Mouse (Mus musculus): Measurements from ENCODE around the gene Gpr19.

Gpr19 gene

DNA sequence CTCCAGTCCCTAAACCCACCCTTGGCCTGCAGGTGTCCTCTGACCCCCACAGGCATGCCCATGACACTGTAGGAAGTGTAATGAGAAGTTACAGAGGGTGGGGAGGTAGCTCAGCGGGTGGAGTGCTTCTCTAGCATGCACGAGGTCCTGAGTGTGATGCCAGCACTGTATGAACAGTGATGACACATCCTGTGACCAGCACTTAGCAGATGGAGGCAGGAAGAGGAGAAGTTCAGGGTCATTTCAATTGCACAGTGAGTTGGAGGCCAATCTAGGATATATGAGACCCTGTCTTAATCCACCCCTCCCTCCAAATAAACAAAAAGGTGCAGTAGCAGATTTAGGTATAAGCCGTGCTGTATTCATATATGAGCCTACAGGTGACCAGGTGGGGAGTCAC, 48.4 kb downstream of the Gpr19 start:
- no peak for DNase-seq (ENCODE audit: low read depth, low spot score)

GRCm38 (mm10) chr6:134849461-134849860, 48.9 kb downstream of the Gpr19 start:
- DNase-seq (ENCODE audit: low read depth, low spot score): no peak

DNA sequence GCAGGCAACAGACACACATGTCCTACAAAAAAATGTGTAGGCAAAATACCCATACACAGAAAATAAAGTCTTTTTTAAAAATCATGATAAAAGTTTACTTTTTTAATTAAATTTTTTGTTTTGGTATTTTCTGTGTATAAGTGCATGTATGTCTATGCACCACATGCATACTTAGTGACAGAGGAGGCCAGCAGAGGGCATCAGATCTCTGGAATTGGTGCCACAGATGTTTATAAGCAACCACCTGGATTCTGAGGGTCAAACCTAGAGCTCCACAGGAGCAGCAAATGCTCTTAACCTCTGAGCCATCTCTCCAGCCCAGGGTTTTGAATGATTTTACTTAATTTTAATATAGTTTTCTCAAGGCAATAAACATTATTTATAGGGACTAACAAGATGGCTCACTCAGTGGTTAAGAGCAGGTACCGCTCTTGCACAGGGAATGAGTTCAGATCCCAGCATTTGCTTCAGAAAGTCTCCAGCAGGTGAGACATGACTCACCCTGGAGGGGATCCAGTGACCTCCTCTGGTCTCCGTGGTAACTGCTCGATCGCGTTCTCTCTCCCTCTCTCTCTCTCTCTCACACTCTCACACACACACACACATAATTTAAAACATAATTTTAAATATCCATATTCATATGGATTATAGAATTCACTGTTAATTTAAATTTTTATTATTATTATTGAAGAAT, 50.0 kb downstream of the Gpr19 start:
- DNase-seq (ENCODE audit: low read depth, low spot score): peak; percentile 32

DNA sequence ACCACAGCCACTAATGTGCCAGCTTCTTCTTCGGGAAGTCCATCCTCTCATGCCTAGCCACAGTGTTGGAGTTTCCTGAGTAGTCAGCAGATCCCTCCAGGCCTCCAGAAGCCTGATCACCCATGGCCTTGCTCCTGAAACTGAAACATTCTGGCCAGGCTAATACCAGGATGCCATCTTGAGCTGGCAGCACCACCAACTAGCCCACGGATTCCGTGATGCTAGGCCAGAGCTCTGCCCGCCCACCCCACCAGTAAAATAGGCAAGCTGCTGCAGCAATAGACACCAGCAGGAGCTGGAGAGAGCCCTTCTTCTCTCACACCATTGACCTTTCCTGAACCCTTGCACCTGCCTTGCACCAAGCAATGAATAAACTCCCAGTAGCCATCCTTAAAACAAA, 50.8 kb downstream of the Gpr19 start:
- DNase-seq (ENCODE audit: low read depth, low spot score): no peak

DNA sequence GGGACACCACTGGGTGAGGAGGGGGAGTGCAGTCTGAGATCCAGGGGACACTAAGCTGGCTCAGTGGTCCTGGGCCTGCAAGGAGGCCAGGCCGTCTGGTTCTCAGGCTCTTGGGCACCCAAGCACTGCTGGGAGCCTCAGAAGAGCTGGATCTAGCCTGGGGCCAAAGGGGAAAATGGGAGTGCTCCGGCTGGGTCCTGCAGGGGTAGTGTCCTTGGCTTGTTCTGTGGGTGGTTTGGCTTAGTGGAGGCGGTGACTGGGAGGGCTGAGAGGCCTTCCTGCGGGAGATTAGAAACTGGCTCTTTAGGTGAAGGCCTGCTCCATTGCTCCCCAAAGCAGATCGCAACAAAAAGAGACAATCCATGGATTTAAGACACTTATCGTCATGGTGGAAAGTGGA, 52.1 kb downstream of the Gpr19 start:
- DNase-seq (ENCODE audit: low read depth, low spot score): no peak

GRCm38 (mm10) chr6:134845726-134846125, 52.7 kb downstream of the Gpr19 start:
- no peak for DNase-seq (ENCODE audit: low read depth, low spot score)

DNA sequence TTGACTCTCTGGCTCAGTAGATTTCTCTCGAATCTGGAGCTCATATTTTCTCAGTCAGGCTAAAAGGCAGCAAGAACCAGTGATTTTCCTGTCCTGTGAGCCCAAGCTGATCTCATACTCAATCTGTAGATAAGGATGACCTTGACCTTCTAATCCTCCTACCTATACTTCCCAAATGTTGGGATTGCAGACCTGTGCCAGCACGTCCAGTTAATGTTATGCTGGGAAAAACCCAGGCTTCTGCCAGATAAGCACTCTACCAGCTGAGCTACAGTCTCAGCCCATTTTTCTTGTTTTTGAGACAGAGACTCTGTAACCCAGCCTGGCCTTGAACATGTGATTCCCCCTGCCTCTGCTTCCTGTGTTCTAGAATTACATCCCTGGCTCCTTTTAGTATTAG, 58.0 kb downstream of the Gpr19 start:
- no peak for DNase-seq (ENCODE audit: low read depth, low spot score)

GRCm38 (mm10) chr6:134838111-134838510, 60.3 kb downstream of the Gpr19 start:
- no peak for DNase-seq (ENCODE audit: low read depth, low spot score)

DNA sequence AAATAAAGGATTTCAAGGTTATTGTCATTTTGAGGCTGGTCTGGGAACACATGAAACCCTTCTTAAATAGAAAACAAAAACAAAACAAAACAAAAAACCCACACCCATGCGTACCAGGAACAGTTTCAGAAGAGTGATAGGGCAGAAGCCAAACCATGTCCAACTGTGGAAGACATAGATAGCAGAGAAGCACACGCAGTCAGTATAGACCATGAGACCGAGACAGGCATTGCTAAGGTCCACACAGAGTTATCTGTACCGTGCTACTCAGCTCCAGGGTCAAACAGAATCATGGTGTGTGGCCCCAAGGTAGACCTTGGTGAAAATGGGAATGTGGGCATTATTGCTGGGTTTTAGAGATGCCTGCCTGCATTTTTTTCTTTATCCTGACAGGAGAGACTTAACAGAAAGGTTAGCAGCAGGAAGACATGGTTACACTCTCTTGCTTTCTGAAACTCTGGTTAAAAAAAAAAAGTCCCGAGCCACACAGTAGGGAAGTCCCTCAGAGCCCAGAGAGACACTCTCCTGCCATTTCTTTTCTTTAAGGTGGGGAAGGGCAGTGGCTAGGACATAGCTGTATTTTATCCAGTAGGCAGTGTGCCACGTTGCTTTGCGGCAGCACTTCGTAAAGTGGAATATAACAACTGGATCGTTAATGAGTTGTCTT, 63.7 kb downstream of the Gpr19 start:
- DNase-seq (ENCODE audit: low read depth, low spot score): no peak

DNA sequence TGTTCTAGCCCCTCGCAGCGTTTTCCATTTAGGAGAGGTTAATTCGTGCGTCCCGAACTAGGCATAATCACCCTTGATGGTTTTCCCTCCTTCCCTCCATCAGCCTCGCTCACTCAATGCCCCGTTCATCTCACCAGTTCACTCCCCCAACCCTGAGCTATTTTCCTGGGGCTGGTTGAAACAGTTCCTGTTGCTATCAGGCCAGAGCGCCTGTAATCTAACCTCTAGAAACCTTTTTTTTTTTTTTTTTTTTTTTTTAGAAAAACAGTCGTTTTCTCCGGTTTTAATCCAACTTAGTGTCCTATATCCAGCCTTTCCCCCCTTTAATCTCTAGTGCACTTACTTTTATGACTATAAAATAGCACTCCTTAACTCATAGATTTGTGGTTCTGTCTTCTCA, 67.6 kb downstream of the Gpr19 start:
- DNase-seq (ENCODE audit: low read depth, low spot score): no peak

DNA sequence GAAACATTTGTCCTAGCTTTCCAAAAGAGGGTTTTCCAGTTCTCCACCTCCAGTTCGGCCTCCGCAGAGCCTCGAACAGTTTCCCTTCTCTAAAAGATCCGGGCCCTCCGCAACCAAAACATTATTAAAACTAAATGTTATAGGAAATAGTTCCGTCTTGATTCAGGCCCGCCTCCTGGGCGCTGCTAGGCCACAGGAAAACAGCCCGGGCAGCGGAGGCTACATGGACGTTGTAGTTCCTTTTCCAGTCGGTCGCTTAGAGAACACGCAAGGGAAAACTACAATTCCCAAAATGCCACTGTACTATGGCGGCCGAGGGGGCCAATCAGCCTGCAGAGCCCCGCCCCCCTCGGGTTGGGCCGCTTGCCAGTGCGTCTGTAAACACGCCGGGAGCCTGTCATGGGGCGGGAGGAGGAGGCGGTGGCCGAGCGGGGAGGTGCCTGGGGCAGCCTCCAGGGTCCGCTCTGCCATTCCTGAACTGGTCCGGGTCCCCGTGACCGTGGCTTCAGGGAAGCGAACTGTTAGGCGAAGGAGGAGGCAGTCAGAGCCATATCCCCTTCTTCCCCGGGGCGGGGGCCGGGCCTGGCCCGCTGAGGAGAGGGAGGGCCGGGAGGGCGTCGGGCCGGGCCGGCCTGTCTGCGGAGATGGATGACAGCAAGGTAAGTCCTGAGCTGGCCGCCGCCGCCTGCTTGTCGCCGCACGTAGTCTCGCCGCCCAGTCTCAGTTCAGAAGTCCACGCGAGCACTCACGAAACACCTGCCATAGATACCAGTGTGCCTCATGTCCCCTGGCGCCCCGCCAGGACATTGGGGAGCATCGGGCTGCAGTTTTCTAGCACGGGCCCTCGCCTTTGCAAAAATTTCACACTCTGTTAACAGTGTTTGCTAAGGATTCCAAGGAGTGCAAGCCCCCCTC, 68.3 kb downstream of the Gpr19 start, which contains the start of gene Crebl2:
Crebl2 (plus strand) TSS at position 369 of the 915 bp plus-strand sequence.
- DNase-seq (ENCODE audit: low read depth, low spot score): peak; percentile 97

DNA sequence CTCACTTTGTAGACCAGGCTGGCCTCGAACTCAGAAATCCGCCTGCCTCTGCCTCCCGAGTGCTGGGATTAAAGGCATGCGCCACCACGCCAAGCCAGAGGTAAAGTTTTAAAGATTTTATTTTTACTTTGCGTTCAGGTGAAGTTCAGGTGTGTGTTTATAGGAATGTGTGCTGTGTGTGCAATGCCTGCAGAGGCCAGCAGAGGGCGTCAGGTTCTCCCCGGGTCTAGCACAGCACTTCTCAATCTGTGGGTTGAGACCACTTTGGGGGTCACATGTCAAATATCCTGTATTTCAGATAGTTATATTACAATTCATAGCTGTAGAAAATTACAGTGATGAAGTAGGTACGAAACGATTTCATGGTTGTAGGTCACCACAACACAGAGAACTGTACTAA, 75.5 kb downstream of the Gpr19 start:
- DNase-seq (ENCODE audit: low read depth, low spot score): no peak

DNA sequence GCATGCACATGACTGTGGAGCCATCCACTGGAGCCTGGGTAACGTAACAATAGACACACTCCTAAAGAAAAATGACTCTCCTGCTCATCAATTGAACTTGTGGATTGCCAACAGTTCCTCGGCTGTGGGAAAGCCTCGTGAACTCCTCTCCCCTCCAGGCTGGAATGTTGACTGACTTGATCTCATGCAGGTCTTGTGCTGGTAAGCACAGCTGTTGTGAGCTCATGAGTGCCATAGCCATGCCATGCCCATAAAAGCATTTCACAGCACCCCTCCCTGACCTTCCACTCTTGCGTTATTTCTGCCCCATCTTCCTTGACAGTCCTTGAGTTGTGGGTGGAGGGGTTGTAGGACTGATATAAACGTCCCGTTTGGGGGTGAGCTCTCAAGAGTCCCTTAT, 78.0 kb downstream of the Gpr19 start:
- no peak for DNase-seq (ENCODE audit: low read depth, low spot score)

GRCm38 (mm10) chr6:134819741-134820140, 78.6 kb downstream of the Gpr19 start:
- DNase-seq (ENCODE audit: low read depth, low spot score): no peak

Measured in forelimb bud, embryonic 11.5 days (tissue).